Mouse (Mus musculus) 3T3-L1 (cell line): ENCODE measurements around the gene Rab25.

Source experiments
- DNase-seq: peaks from one replicate; pipeline ENCODE4 v3.0.0-alpha.2; 2015; ENCODE audit warnings: low read depth, low spot score

Gene Rab25

DNA sequence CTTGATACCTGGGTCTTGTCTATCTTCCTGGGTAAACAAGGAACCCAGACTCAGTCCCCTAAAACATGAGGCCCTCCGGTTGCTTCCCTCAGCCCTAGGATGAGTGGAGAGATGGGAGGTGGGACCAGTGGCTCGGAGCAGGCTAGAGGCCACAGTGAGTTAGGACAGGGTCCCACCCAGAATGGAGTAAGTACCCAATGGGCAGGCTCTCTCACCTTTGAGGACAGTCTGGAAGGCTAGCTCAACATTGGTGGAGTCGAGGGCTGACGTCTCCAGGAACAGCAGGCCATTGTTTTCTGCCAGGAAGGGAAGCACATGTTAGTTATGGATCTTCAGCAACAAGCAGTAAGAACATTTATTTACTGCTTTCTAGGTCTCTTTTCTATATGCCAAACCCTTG lies 5.6 kb downstream of the Rab25 start:
- no peak for DNase-seq

DNA sequence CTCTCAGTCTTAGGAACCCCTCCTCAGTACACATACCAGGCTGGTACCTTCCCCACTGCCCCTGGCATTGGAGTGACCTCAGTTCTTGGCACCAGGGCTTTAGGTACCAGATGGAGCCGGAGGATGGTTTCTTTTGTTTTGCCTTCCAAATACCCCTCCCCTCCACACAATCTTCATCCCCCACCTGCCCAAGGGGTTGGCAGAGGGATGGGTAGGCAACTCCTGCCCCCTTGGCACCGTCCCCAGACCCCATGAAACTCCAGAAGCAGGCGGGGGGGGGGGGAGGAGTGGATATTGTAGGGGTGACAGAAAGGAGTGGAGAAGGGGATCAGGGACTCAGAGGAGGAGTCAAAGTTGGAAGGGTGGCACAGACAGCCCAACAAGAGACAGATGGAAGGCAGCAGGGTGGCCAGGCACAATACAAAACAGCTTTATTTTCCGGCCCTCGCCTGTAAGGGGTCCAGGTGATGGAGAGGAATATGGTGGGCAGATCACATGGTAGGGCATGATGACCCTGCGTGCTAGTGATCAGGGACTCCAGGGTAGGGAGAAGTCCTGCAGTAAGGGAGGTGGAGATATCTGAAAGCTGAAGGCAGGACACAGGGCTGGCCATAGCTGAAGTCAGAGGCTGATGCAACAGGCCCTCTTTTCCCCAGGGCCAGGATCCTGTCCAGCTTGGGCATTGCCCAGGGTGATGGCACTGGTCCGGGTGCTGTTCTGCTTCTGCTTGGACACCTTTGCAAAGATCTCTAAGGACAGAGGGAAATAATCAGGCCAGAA lies 6.3 kb downstream of the Rab25 start:
- no peak for DNase-seq

DNA sequence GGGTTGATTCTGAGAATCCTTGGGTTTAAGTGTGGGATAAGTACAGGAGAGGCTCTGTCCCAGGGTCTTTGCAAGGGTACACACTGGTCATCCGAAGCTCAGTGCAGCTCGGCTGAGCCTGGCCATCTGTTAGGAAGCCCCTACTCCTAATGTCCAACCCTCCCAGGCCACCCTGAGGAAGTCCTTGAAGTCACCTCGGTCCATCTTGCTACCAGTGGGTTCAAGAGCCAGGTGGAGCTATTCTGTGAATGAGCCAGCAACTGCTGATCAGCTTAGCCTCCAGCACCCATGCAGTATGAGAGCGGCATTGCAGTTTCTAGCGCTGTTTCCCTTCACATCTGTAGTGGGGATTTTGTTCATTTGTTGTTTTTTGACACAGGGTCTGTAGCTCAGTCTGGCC lies 8.0 kb downstream of the Rab25 start:
- no peak for DNase-seq

- no peak for DNase-seq
Measured at GRCm38 (mm10) chr3:88539397-88539796, 8.7 kb downstream of the Rab25 start.

DNA sequence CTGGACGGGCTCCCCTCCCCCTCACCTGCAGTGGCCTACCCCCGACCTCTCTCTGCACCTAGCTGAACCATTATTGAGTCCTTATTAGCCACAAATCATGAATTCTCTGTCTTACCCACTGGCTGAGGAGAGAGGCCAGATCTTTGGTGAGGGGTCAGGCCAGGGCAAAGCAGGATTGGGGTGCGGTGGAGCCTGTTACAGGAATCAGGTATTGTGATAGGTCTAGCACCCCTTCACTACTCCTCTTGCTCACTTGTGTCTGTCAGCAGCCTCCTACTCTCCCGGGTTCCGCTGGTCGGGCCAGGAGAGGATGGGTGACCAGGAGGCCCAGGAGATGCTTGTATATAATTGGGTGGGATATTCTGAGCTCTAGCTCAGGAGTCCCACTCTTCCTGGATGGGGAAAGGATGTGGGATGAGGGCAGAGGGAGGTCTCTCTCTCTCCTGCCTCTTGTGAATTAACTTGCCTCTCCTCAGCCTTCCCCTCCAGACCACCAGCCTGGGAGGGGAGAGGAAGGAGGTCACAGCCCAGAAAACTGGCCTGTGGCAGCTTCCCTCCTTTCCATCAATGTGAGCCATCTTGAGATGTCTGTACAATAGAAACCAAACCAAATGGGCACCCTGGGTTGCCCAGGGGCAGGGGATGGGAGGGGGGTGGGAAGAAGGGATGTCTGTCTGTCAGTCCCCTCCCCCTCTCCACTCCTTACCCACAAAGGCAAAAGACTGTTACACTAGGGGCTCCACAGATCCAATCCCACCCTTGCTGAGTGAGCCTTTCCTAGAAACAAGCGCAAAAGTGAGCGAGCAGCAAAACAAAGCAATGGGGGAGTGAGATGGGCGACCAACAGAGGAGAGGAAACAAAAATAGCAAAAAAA lies 9.6 kb downstream of the Rab25 start:
- DNase-seq: no peak

- no peak for DNase-seq
Measured at GRCm38 (mm10) chr3:88537146-88537545, 11.0 kb downstream of the Rab25 start.

- DNase-seq: no peak
Measured at GRCm38 (mm10) chr3:88536103-88536930, 11.8 kb downstream of the Rab25 start.

DNA sequence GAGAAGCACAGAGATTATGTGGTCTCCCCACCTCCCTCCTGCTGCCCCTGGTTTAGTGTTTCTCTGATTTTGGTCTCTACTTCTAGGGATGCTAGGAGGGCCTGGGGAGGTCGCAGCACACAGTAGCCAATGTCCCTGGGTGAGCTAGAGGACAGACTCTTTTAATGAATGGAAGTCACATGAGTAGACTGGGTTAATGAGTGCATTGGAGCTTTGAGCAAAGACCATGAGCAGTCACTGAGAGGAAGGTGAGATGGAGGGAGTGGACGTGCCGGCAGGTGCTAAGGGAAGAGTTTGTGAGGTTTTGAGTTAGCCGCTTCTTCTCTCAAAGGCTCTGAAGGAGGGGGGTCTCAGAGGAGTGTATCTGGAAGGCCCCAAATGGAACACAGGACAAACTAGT lies 12.6 kb downstream of the Rab25 start:
- DNase-seq: no peak

- no peak for DNase-seq
Measured at GRCm38 (mm10) chr3:88535005-88535404, 13.1 kb downstream of the Rab25 start.

GRCm38 (mm10) chr3:88533706-88534105 lies 14.4 kb downstream of the Rab25 start:
- no peak for DNase-seq

DNA sequence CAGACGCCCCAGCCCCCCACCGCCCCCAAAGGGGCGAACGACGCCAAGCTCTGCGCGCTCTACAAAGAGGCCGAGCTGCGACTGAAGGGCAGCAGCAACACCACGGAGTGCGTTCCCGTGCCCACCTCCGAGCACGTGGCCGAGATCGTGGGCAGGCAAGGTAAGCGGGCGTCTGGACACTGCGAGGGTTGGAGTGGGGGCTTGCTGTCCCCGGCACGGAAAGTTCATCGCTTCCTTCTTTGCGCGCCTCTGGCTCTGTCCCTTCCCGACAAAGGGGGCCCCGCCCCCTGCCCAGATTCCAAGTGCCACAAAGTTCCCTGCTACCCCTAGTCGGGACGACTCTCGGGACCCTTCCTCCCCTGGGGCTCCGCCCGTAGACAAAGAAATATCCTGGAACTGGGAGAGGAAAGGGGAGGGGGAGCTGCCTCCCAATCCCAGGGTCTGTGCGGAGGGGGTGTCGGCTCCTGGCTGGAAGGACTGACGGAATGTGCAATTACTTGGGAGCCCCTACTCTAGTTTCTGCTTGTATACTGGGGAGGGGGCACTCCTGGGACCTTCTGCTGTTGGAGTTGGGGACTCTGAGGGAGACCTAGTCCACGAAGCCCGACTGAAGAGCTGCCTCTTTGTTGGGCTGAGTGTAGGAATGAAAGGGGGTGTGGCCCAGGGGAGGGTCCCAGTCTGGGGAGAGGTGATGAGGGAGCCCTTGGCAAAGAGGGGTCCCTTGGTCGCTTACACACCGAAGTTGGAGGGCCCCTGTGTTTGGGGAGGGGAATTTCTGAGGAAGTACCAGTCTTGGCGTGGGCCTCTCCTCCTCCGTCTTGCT lies 15.2 kb downstream of the Rab25 start:
- DNase-seq: peak; percentile 24

DNA sequence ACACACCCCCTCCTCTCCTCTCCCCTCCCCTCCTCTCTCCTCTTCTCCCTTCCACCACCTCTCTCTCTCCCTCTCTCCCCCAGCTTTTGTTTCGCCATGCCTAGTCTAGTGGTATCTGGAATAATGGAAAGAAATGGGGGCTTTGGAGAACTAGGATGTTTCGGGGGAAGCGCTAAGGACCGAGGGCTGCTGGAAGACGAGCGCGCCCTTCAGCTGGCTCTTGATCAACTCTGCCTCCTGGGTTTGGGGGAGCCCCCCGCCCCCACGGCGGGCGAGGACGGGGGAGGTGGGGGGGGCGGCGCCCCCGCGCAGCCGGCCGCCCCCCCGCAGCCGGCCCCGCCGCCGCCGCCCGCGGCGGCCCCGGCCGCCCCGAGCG lies 15.8 kb downstream of the Rab25 start, which contains the start of gene Mex3a:
TSS of gene Mex3a (plus strand) at position 97 of the 376 bp plus-strand sequence.
- no peak for DNase-seq

- DNase-seq: peak; percentile 74
Measured at GRCm38 (mm10) chr3:88531348-88532298, 16.5 kb downstream of the Rab25 start.

GRCm38 (mm10) chr3:88530082-88530864 lies 17.8 kb downstream of the Rab25 start:
- DNase-seq: peak; percentile 44

- DNase-seq: no peak
Measured at GRCm38 (mm10) chr3:88529204-88530000, 18.7 kb downstream of the Rab25 start.

GRCm38 (mm10) chr3:88528646-88529045 lies 19.5 kb downstream of the Rab25 start:
- DNase-seq: no peak

GRCm38 (mm10) chr3:88527565-88527964 lies 20.5 kb downstream of the Rab25 start:
- no peak for DNase-seq
